Mouse (Mus musculus) olfactory bulb, adult 2 months (tissue): ENCODE measurements around the gene Spx. TPM values are rescaled to one million over a fixed set of nuclear protein-coding genes. Genes with fewer than 3 reads are reported as not detected.

Experiments
- H3K27ac ChIP-seq: fragments of 200-500 bp; 2 replicates; pipeline ENCODE4 v1.5.1; 2012; ENCODE audit warnings: low read depth, low read length; ENCODE audit not compliant: insufficient read depth
- H3K4me1 ChIP-seq: fragments of 200-500 bp; 2 replicates; pipeline ENCODE4 v1.6.1; 2012; ENCODE audit warnings: low read length; ENCODE audit not compliant: control insufficient read depth, insufficient read depth
- H3K4me3 ChIP-seq: fragments of 200-500 bp; 2 replicates; pipeline ENCODE4 v1.5.1; 2012; ENCODE audit warnings: mild to moderate bottlenecking, low read depth, low read length, moderate library complexity; ENCODE audit not compliant: insufficient read depth
- CTCF ChIP-seq: fragments of 200-500 bp; IDR thresholded peaks from 2 replicates; pipeline ENCODE4 v1.5.1; 2012; ENCODE audit warnings: low read depth, mild to moderate bottlenecking, low read length, moderate library complexity; ENCODE audit not compliant: insufficient read depth
- POLR2A ChIP-seq: fragments of 200-500 bp; IDR thresholded peaks from 2 replicates; pipeline ENCODE4 v1.6.1; 2012; ENCODE audit warnings: mild to moderate bottlenecking, low read depth, low read length, moderate library complexity; ENCODE audit not compliant: insufficient read depth
- WGBS: fragments of 180-500 bp; shearing (Covaris S2); methylation state at CpG from one replicate; pipeline ENCODE4 v1.1.7; 2018; 5-methylcytosine and 5-hydroxymethylcytosine counted together
- polyA plus RNA-seq: library from polyadenylated mRNA; stranded (reverse); fragments of >200 nt; gene quantifications from 2 replicates; pipeline ENCODE4 v1.2.4, GENCODE M21; 2012; ENCODE audit warnings: low replicate concordance; ENCODE audit not compliant: missing spikeins, insufficient read depth, insufficient read length

Gene Spx
- polyA plus RNA-seq, 1 experiment = not detected

DNA sequence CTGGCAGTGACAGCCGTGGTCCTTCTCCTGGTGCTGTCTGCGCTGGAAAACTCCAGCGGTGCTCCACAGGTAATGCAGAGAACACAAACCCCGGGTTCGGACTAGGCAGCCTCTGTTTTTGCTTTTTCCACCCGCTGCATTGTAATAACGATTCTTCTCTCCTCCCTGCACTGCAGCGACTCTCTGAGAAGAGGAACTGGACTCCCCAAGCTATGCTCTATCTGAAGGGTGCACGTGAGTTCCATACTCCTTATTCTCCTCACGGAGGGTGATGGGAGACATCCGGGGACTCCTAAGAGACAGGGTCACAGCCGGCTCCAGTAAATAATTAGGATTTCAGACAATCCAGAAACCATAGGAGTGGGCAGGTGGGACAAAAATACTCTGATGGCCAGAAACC, 604 bp downstream of the Spx start:
- H3K4me3 ChIP-seq = no peak overlapping the region
- H3K27ac ChIP-seq = no peak overlapping the region
- TF ChIP-seq POLR2A = no peak
- peaks cover 4% of the 10 kb centered on the region; the same call in 1 of the 2 replicates for H3K4me1 ChIP-seq
- WGBS = 33% methylated on average over 12 of the region's 12 CpGs

DNA sequence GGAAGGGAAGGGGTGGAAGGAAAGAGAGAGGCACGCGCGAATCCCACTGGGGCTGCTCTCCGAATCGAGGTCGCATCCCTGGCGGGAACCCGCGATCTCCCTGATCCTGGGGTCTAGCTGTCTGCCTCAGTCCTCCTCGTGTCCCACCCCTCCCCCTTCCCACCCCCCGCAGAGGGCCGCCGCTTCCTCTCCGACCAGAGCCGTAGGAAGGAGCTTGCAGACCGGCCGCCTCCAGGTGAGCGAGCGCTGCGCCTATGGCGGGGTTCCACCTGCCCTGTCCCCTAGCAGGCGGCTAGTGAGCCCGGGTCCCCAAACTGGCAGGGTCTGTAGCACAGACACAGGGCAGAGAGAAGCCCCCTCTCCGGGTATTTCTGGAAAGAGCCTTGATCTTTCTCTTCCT, 1.4 kb downstream of the Spx start:
- 1% methylated on average over 24 of the region's 24 CpGs for WGBS
- Histone ChIP-seq H3K27ac (no peak overlapping the region), H3K4me1 (peaks cover 4% of the 10 kb centered on the region; the same call in 1 of the 2 replicates), H3K4me3 (peak overlapping the region; percentile 10)
- no peak for TF ChIP-seq CTCF
- TF ChIP-seq POLR2A = no peak

DNA sequence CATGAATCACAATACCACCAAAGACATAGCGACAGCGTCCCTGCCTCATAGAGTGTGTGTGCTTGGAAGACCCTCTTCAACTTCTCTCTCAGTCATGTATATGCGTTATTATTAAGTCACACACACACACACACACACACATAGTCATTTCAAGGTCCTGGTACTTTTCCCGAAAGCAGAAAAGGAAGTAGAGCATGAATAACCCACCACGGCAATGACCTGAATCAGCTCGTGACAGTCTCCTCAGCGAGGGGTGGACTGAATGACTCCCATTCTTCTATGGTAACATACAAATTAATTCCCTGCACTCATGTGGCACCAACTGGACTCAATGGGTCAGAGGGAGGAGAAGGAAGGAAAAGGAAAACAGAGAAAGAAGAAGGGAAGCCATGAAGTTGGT, 11.7 kb downstream of the Spx start:
- Histone ChIP-seq H3K27ac (no peak overlapping the region), H3K4me3 (no peak overlapping the region), H3K4me1 (no peaks in the 10 kb centered on the region)
- WGBS = 44% methylated on average over 7 of the region's 7 CpGs
- no peak for TF ChIP-seq POLR2A
- TF ChIP-seq CTCF = no peak

DNA sequence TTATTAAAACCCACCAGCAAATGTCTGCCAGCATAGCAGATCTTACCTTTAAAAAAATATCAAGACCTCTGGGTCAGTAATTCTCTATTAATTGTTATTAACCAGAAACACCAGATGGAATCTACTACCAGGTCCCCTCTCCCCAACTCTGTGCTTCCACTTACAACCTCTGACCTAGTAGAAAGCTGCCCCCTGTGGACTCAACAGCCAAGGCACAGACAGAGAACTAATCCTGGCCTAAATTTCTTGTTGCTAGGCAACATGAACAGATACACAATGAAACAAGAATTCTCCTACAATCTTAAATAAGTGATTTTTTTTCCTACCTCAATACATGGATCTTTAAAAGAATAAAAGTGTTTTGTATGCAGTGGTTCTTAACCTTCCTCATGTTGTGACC, 15.8 kb downstream of the Spx start:
- TF ChIP-seq CTCF = no peak
- no peak overlapping the region for H3K27ac ChIP-seq
- no peaks in the 10 kb centered on the region for H3K4me1 ChIP-seq
- H3K4me3 ChIP-seq = no peak overlapping the region

DNA sequence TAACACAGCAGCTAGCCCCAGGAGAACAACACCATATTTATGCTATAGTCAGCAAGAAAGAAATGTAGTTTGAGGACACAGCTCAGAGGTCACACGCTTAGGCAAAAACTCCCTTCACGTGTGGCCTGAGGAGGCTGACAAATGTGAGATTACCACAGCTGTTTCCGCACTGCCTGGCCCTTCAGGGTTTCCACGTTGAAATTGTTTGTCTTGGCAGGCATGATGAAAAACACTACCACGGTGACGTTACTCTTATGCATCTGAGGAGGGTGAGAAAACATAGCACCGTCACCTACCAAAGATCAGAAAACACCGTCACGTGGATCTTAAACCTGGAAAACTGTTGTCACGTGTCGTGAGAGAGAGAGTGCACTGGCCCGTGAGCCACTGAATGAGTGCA, 38.1 kb downstream of the Spx start:
- no peak overlapping the region for H3K27ac ChIP-seq
- no peak overlapping the region for H3K4me3 ChIP-seq
- TF ChIP-seq POLR2A (no peak), CTCF (no peak)
- H3K4me1 ChIP-seq = peaks cover 6% of the 10 kb centered on the region
- WGBS = 81% methylated on average over 12 of the region's 12 CpGs

DNA sequence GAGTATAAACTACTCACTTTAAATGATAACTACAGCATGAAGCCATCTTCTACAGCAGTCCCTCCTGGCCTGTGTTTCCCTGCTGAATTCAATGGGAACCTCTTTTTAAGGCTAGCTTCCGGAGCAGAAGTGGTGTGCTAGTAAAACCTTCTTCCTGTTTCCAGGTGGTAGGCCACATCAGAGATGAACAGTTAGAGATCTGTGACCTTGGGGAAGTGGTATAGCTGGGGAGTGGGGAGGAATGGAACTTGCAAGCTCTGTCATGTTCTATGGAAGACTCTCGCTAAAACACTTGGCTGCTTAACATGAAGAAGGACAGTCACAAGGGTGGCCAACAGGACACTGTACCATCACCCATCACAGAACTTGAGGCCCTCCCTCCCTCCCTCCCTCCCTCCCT, 40.1 kb downstream of the Spx start:
- H3K27ac ChIP-seq = no peak overlapping the region
- peaks cover 6% of the 10 kb centered on the region for H3K4me1 ChIP-seq
- no peak overlapping the region for H3K4me3 ChIP-seq
- WGBS = 93% methylated on average over 2 of the region's 2 CpGs
- TF ChIP-seq CTCF (no peak), POLR2A (no peak)

DNA sequence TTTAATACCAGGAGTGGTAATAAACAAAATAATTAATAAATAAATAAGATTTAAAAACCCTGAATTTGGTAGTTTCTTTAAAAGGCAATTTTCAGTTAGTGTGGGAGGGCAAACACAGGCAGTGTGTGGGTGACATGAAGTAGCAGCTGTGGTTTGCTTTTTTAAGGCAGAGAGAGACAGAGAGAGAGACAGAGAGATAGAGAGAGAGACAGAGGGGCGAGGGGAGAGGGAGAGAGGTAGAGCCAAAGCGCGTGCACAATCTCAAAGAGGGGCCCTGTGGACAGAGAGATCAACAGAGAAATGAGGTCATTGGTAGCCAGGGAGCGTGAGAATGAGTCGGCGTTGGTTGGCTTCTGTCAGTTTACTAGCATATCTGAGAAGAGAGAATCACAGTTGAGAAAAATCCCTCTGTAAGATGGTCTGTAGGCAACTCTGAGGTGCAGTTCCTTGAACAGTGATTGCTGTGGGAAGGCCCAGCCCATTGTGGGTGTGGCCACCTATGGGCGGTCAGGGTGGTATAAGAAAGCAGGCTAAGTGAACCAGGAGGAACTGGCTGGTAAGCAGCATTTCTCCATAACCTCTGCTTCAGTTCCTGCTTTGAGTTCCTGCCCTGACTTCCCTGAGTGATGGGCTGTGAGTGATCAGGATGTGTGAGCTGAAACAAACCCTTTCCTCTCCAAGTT, 42.2 kb downstream of the Spx start:
- Histone ChIP-seq H3K27ac (no peak overlapping the region), H3K4me3 (no peak overlapping the region), H3K4me1 (peaks cover 6% of the 10 kb centered on the region)
- WGBS = 39% methylated on average over 7 of the region's 7 CpGs
- no peak for TF ChIP-seq CTCF
- TF ChIP-seq POLR2A = no peak

DNA sequence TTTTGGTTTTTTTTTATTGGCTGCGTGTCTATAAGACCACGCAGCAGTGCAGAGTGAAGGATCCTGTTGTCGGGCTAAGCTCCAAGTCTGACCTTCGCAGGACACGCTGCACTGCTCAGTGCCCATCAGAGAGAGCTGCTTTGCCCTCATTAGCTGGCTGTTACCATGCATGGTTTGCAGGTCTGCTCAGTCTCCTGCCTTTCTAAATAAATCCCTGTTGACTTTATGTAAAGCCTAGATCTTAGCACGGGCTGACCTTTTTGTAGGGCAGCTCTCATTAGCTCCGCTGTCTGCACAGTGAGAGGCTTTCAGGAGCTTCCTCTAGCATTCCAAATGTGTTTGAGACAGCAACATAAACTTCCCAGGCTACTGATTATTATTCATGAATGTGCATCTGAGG, 44.8 kb downstream of the Spx start:
- TF ChIP-seq POLR2A = no peak
- Histone ChIP-seq H3K4me1 (peaks cover 6% of the 10 kb centered on the region), H3K27ac (no peak overlapping the region), H3K4me3 (no peak overlapping the region)
- 59% methylated on average over 7 of the region's 7 CpGs for WGBS

DNA sequence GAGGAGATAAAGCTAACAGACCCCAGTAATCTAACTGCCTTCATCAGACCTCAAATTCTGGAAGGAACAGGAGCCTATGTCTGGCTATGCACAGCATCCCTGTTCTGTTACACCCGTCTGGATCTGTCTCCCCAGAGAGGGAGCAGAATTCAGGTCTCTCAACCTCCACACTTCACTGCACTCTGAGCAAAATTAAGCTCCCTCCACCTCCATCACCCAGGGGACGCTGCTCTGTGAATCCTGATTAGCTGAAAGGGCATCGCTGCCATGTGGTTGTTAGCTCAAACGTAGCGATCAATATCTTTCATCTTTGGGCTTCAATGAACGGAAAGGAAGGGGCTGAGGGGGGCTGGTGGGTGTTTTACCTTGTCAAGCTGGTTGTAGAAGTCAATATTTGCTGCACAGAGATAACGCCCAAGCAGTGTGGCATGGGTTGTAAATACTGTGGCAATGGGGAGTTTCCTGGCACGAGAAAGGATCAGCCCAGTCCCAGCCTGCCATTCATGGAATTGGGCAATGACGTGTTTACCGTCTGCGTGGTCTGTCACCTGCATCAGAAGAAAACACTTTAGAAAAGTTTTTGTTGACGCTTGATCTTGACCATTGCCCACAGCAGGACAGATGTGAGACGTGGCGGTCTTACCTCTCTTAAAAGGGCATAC, 45.9 kb downstream of the Spx start:
- H3K27ac ChIP-seq = no peak overlapping the region
- peaks cover 6% of the 10 kb centered on the region for H3K4me1 ChIP-seq
- TF ChIP-seq CTCF = no peak
- no peak for TF ChIP-seq POLR2A
- no peak overlapping the region for H3K4me3 ChIP-seq
- WGBS = 67% methylated on average over 14 of the region's 14 CpGs
